Mouse (Mus musculus) large intestine, adult 2 months (tissue): ENCODE measurements around the gene Usp45. TPM values are rescaled to one million over a fixed set of nuclear protein-coding genes. Genes with fewer than 3 reads are reported as not detected.

Experiments
- polyA plus RNA-seq: library from polyadenylated mRNA; depleted of rRNA; stranded (reverse); fragments of >200 nt; gene quantifications from 2 replicates; pipeline ENCODE4 v1.2.3, GENCODE M21; 2012; rRNA removed

Gene Usp45
- polyA plus RNA-seq, 1 experiment = 2.3 TPM

Other genes starting within 250 kb of the Usp45 start
- gene Prdm13, start 81.2 kb upstream of the Usp45 start, polyA plus RNA-seq = not detected in 2 replicates
- 3.9 and 5.1 TPM in 2 replicates for gene Ccnc, start 39.5 kb upstream of the Usp45 start, polyA plus RNA-seq
- 4.7 and 8.8 TPM in 2 replicates for gene Tstd3, start 56 bp downstream of the Usp45 start, polyA plus RNA-seq
- gene Pnisr, start 80.4 kb downstream of the Usp45 start, polyA plus RNA-seq = 12.1 and 43.1 TPM in 2 replicates
- 3.2 and 4.2 TPM in 2 replicates for gene Coq3, start 112.5 kb downstream of the Usp45 start, polyA plus RNA-seq
- gene Faxc, start 164.2 kb downstream of the Usp45 start, polyA plus RNA-seq = 0.94 and 1.7 TPM in 2 replicates